ENCODE assay signal across 8 mouse cellular contexts in genomic region chr7:98360621-98360990, GRCm38 (mm10). TPM values are rescaled to one million over a fixed set of nuclear protein-coding genes. Genes with fewer than 3 reads are reported as not detected.
DNase-seq lines count a peak whose midpoint lies in the region; ATAC-seq and TF ChIP-seq lines count a peak whose summit lies in the region.

No protein-coding gene starts in this region.

- no peaks in the 10 kb centered on the region for H3K27me3 ChIP-seq in lung, embryonic 14.5 days (ENCODE audit: insufficient read depth, low read length)
- H3K27me3 ChIP-seq in embryonic facial prominence, embryonic 15.5 days: no peaks in the 10 kb centered on the region
- no peaks in the 10 kb centered on the region for H3K27me3 ChIP-seq in limb, embryonic 10.5 days (ENCODE audit: low read depth, poor library complexity, severe bottlenecking)
- no peaks in the 10 kb centered on the region for H3K27me3 ChIP-seq in neural tube, embryonic 13.5 days

- no peak for DNase-seq in lung, embryonic 14.5 days
- DNase-seq in lung, postnatal 25 days (ENCODE audit: low spot score): no peak
- DNase-seq in limb, embryonic 10.5 days (ENCODE audit: low spot score): no peak
- DNase-seq in cerebellum, adult 8-10 months: no peak
- no peak for DNase-seq in spleen, adult 18-20 months
- no peak for DNase-seq in thymus, postnatal 36 days

- peak overlapping the region; percentile 93 for H3K27ac ChIP-seq in lung, embryonic 14.5 days (ENCODE audit: low read depth)
- peak overlapping the region; percentile 93 for H3K27ac ChIP-seq in embryonic facial prominence, embryonic 15.5 days (replicated peaks)
- H3K27ac ChIP-seq in limb, embryonic 10.5 days: peak overlapping the region; percentile 95
- peak overlapping the region; percentile 81 for H3K27ac ChIP-seq in neural tube, embryonic 13.5 days (replicated peaks)

- WGBS in lung, embryonic 14.5 days: 0% methylated on average over 20 of the region's 20 CpGs
- under 1% methylated on average over 20 of the region's 20 CpGs for WGBS in embryonic facial prominence, embryonic 15.5 days
- WGBS in limb, embryonic 10.5 days: under 1% methylated on average over 20 of the region's 20 CpGs
- under 1% methylated on average over 20 of the region's 20 CpGs for WGBS in neural tube, embryonic 13.5 days

- TF ChIP-seq CTCF in lung, embryonic 14.5 days (IDR thresholded peaks at IDR 0.05; ENCODE audit: low read depth): no peak

- peak overlapping the region; percentile 89 for H3K4me2 ChIP-seq in lung, embryonic 14.5 days
- H3K4me2 ChIP-seq in embryonic facial prominence, embryonic 15.5 days (replicated peaks): peak overlapping the region; percentile 89
- H3K4me2 ChIP-seq in neural tube, embryonic 13.5 days: peak overlapping the region; percentile 74

- H3K4me3 ChIP-seq in lung, embryonic 14.5 days (ENCODE audit: low read depth, low read length): peak overlapping the region; percentile 77
- H3K4me3 ChIP-seq in embryonic facial prominence, embryonic 15.5 days (replicated peaks): peak overlapping the region; percentile 82
- peak overlapping the region; percentile 88 for H3K4me3 ChIP-seq in limb, embryonic 10.5 days
- peak overlapping the region; percentile 82 for H3K4me3 ChIP-seq in neural tube, embryonic 13.5 days

- no peaks in the 10 kb centered on the region for H3K9me3 ChIP-seq in lung, embryonic 14.5 days (ENCODE audit: low read depth, low read length)
- no peaks in the 10 kb centered on the region for H3K9me3 ChIP-seq in embryonic facial prominence, embryonic 15.5 days (replicated peaks)
- no peaks in the 10 kb centered on the region for H3K9me3 ChIP-seq in limb, embryonic 10.5 days (replicated peaks)
- no peaks in the 10 kb centered on the region; the same call in 1 of the 2 replicates for H3K9me3 ChIP-seq in neural tube, embryonic 13.5 days

- no peaks in the 10 kb centered on the region for H3K36me3 ChIP-seq in lung, embryonic 14.5 days (ENCODE audit: insufficient read depth)
- H3K36me3 ChIP-seq in embryonic facial prominence, embryonic 15.5 days: no peaks in the 10 kb centered on the region
- 0 out of 2 replicates have a peak, but pooled peaks cover 7% of the 10 kb centered on the region for H3K36me3 ChIP-seq in limb, embryonic 10.5 days
- H3K36me3 ChIP-seq in neural tube, embryonic 13.5 days: no peaks in the 10 kb centered on the region

- H3K9ac ChIP-seq in lung, embryonic 14.5 days: peak overlapping the region; percentile 75
- peak overlapping the region; percentile 62 for H3K9ac ChIP-seq in embryonic facial prominence, embryonic 15.5 days
- H3K9ac ChIP-seq in neural tube, embryonic 13.5 days: peak overlapping the region; percentile 85

- ATAC-seq in lung, embryonic 14.5 days (ENCODE audit: insufficient read depth): peak; percentile 30
- no peak for ATAC-seq in embryonic facial prominence, embryonic 15.5 days (ENCODE audit: insufficient number of reproducible peaks, low FRiP score, low TSS enrichment, low read depth)
- ATAC-seq in neural tube, embryonic 13.5 days (ENCODE audit: low read depth): peak; percentile 56

- H3K4me1 ChIP-seq in lung, embryonic 14.5 days (ENCODE audit: insufficient read depth): peaks cover 10% of the 10 kb centered on the region; the same call in 1 of the 2 replicates
- H3K4me1 ChIP-seq in embryonic facial prominence, embryonic 15.5 days: peaks cover 54% of the 10 kb centered on the region
- H3K4me1 ChIP-seq in limb, embryonic 10.5 days: peaks cover 58% of the 10 kb centered on the region
- peaks cover 57% of the 10 kb centered on the region for H3K4me1 ChIP-seq in neural tube, embryonic 13.5 days (replicated peaks)

RNA-seq across cellular contexts. Expression of gene Tsku, which starts 0.5 kb away (rescaled TPM):
- 13.8 and 15.9 TPM in 2 replicates for polyA plus RNA-seq in lung, embryonic 14.5 days (2014; fragmentation: Nextera tagmentation; extraction: Ambion mirVana)
- polyA plus RNA-seq in embryonic facial prominence, embryonic 15.5 days (2015; fragmentation: Nextera tagmentation; extraction: Ambion mirVana): 17.0 and 20.7 TPM in 2 replicates
- polyA plus RNA-seq in limb, embryonic 10.5 days (2016; fragmentation: Nextera tagmentation; extraction: Ambion mirVana): 9.5 and 11.2 TPM in 2 replicates
- 6.9 and 8.1 TPM in 2 replicates for polyA plus RNA-seq in neural tube, embryonic 13.5 days (2015; fragmentation: Nextera tagmentation; extraction: Ambion mirVana)

RNA-seq across cellular contexts. Expression of gene Acer3, which starts 39.6 kb away (rescaled TPM):
- polyA plus RNA-seq in lung, embryonic 14.5 days (2014; fragmentation: Nextera tagmentation; extraction: Ambion mirVana): 22.2 and 27.9 TPM in 2 replicates
- polyA plus RNA-seq in embryonic facial prominence, embryonic 15.5 days (2015; fragmentation: Nextera tagmentation; extraction: Ambion mirVana): 43.5 and 43.9 TPM in 2 replicates
- 19.0 and 23.2 TPM in 2 replicates for polyA plus RNA-seq in limb, embryonic 10.5 days (2016; fragmentation: Nextera tagmentation; extraction: Ambion mirVana)
- polyA plus RNA-seq in neural tube, embryonic 13.5 days (2015; fragmentation: Nextera tagmentation; extraction: Ambion mirVana): 20.5 and 20.7 TPM in 2 replicates
